ENCODE assay signal across 11 mouse cellular contexts in genomic region chr4:47645093-47645492, GRCm38 (mm10).
DNase-seq lines count a peak whose midpoint lies in the region; ATAC-seq and TF ChIP-seq lines count a peak whose summit lies in the region.
"Had no signal": no experiment of that assay in that cellular context is flagged by ENCODE, and none has a peak within 500 bp of the region (broad histone marks: within the 10 kb centered on the region; RNA-seq: fewer than 3 reads in every experiment).

No protein-coding gene starts in this region.

- 53% methylated on average over 1 of the region's 1 CpGs for WGBS in hindbrain, embryonic 15.5 days
- 67% methylated on average over 1 of the region's 1 CpGs for WGBS in hindbrain, embryonic 16.5 days
- 29% methylated on average over 1 of the region's 1 CpGs for WGBS in heart, embryonic 13.5 days
- WGBS in midbrain, postnatal 0 days, result 78% methylated on average over 1 of the region's 1 CpGs
- 65% methylated on average over 1 of the region's 1 CpGs for WGBS in thymus, adult 2 months

- no peaks in the 10 kb centered on the region for H3K4me1 ChIP-seq in hindbrain, embryonic 15.5 days (replicated peaks)
- no peaks in the 10 kb centered on the region for H3K4me1 ChIP-seq in hindbrain, embryonic 16.5 days (ENCODE audit: control insufficient read depth, insufficient read depth, low read depth, low read length)
- H3K4me1 ChIP-seq in heart, embryonic 13.5 days, result peaks cover 14% of the 10 kb centered on the region
- H3K4me1 ChIP-seq in midbrain, postnatal 0 days (ENCODE audit: insufficient read depth, low read length), result no peaks in the 10 kb centered on the region
- no peaks in the 10 kb centered on the region for H3K4me1 ChIP-seq in thymus, adult 2 months (replicated peaks; ENCODE audit: control insufficient read depth, insufficient read depth, low read length)
- H3K4me1 ChIP-seq: liver, embryonic 13.5 days had no signal

- H3K27me3 ChIP-seq in hindbrain, embryonic 15.5 days, result no peaks in the 10 kb centered on the region
- H3K27me3 ChIP-seq in hindbrain, embryonic 16.5 days (replicated peaks; ENCODE audit: control insufficient read depth, insufficient read depth, low read length), result no peaks in the 10 kb centered on the region
- H3K27me3 ChIP-seq in heart, embryonic 13.5 days (replicated peaks), result peaks cover 3% of the 10 kb centered on the region; the same call in 1 of the 2 replicates
- H3K27me3 ChIP-seq in midbrain, postnatal 0 days (ENCODE audit: insufficient read depth, low read length), result no peaks in the 10 kb centered on the region
- H3K27me3 ChIP-seq in thymus, adult 2 months (ENCODE audit: control insufficient read depth, insufficient read depth, low read length), result no peaks in the 10 kb centered on the region
- H3K27me3 ChIP-seq: liver, embryonic 13.5 days had no signal

- 0 out of 2 replicates have a peak, but pooled peaks have one; percentile 27 for ATAC-seq in hindbrain, embryonic 15.5 days (ENCODE audit: low FRiP score, low read depth)
- no peak for ATAC-seq in hindbrain, embryonic 16.5 days
- peak; percentile 46; the same call in 1 of the 2 replicates for ATAC-seq in heart, embryonic 13.5 days (ENCODE audit: extremely low read depth, insufficient number of reproducible peaks, low FRiP score, low TSS enrichment)
- ATAC-seq in midbrain, postnatal 0 days (ENCODE audit: low FRiP score), result no peak
- ATAC-seq: inflammation-experienced regulatory T-cells, adult 6 months had no signal

- TF ChIP-seq POLR2A in thymus, adult 2 months (IDR thresholded peaks at IDR 0.05; ENCODE audit: control insufficient read depth, extremely low read depth, insufficient read depth, low read length, poor library complexity), result no peak

- no peak overlapping the region for H3K4me2 ChIP-seq in hindbrain, embryonic 15.5 days
- H3K4me2 ChIP-seq in hindbrain, embryonic 16.5 days (ENCODE audit: low read length), result no peak overlapping the region
- no peak overlapping the region for H3K4me2 ChIP-seq in heart, embryonic 13.5 days
- no peak overlapping the region for H3K4me2 ChIP-seq in midbrain, postnatal 0 days (ENCODE audit: low read depth, low read length, poor library complexity, severe bottlenecking)
- H3K4me2 ChIP-seq: liver, embryonic 13.5 days had no signal

- no peak overlapping the region for H3K9ac ChIP-seq in hindbrain, embryonic 15.5 days
- no peak overlapping the region for H3K9ac ChIP-seq in hindbrain, embryonic 16.5 days (ENCODE audit: low read depth, low read length)
- H3K9ac ChIP-seq in heart, embryonic 13.5 days, result no peak overlapping the region
- H3K9ac ChIP-seq in midbrain, postnatal 0 days (replicated peaks; ENCODE audit: low read length, poor library complexity, severe bottlenecking), result no peak overlapping the region
- H3K9ac ChIP-seq: liver, embryonic 13.5 days had no signal

- DNase-seq in embryo, embryonic 11.5 days (ENCODE audit: low read depth, low spot score), result peak; percentile 17
- DNase-seq in mesoderm, embryonic 11.5 days (ENCODE audit: low read depth, low spot score), result peak; percentile 28
- no peak for DNase-seq in midbrain, postnatal 0 days (ENCODE audit: low spot score)
- no peak for DNase-seq in urinary bladder, adult 2 months (ENCODE audit: low spot score)
- DNase-seq in thymus, adult 2 months, result no peak
- DNase-seq: layer of hippocampus, adult 9-11 months; liver, embryonic 13.5 days had no signal

- H3K36me3 ChIP-seq in hindbrain, embryonic 15.5 days, result no peaks in the 10 kb centered on the region
- H3K36me3 ChIP-seq in hindbrain, embryonic 16.5 days (ENCODE audit: control insufficient read depth, insufficient read depth, low read length), result no peaks in the 10 kb centered on the region
- H3K36me3 ChIP-seq in heart, embryonic 13.5 days, result no peaks in the 10 kb centered on the region
- no peaks in the 10 kb centered on the region for H3K36me3 ChIP-seq in midbrain, postnatal 0 days (ENCODE audit: insufficient read depth, low read length)
- H3K36me3 ChIP-seq in thymus, adult 2 months (ENCODE audit: control insufficient read depth, insufficient read depth, low read length), result no peaks in the 10 kb centered on the region
- H3K36me3 ChIP-seq: liver, embryonic 13.5 days had no signal

- no peak overlapping the region for H3K27ac ChIP-seq in hindbrain, embryonic 15.5 days (replicated peaks)
- H3K27ac ChIP-seq in hindbrain, embryonic 16.5 days (ENCODE audit: low read depth, low read length), result no peak overlapping the region
- H3K27ac ChIP-seq in heart, embryonic 13.5 days (replicated peaks), result peak overlapping the region; percentile 46
- no peak overlapping the region for H3K27ac ChIP-seq in midbrain, postnatal 0 days (ENCODE audit: low read depth, low read length)
- no peak overlapping the region for H3K27ac ChIP-seq in thymus, adult 2 months (ENCODE audit: control insufficient read depth, insufficient read depth, low read length)
- H3K27ac ChIP-seq: liver, embryonic 13.5 days had no signal

- no peak overlapping the region for H3K4me3 ChIP-seq in hindbrain, embryonic 15.5 days
- H3K4me3 ChIP-seq in hindbrain, embryonic 16.5 days (ENCODE audit: low read length), result no peak overlapping the region
- H3K4me3 ChIP-seq in heart, embryonic 13.5 days, result no peak overlapping the region
- no peak overlapping the region for H3K4me3 ChIP-seq in midbrain, postnatal 0 days (ENCODE audit: low read depth, low read length)
- H3K4me3 ChIP-seq in thymus, adult 2 months (ENCODE audit: control insufficient read depth, insufficient read depth, low read length), result no peak overlapping the region
- H3K4me3 ChIP-seq: liver, embryonic 13.5 days had no signal

- no peak for TF ChIP-seq CTCF in midbrain, postnatal 0 days (IDR thresholded peaks at IDR 0.05)
- no peak for TF ChIP-seq CTCF in thymus, adult 2 months (IDR thresholded peaks at IDR 0.05; ENCODE audit: borderline replicate concordance, control insufficient read depth, extremely low read depth, insufficient read depth, low read length, poor library complexity)

- no peaks in the 10 kb centered on the region for H3K9me3 ChIP-seq in hindbrain, embryonic 15.5 days
- no peaks in the 10 kb centered on the region for H3K9me3 ChIP-seq in hindbrain, embryonic 16.5 days (ENCODE audit: control insufficient read depth, low read length)
- peaks cover 12% of the 10 kb centered on the region for H3K9me3 ChIP-seq in heart, embryonic 13.5 days
- no peaks in the 10 kb centered on the region for H3K9me3 ChIP-seq in midbrain, postnatal 0 days (ENCODE audit: low read length)
- H3K9me3 ChIP-seq: liver, embryonic 13.5 days had no signal

Comparison
In these comparisons a context has a peak if more than half of its experiments do, and no peak if none do; other contexts are left out.
1. ATAC-seq: peak in hindbrain, embryonic 15.5 days (single experiment) and heart, embryonic 13.5 days (single experiment); none in hindbrain, embryonic 16.5 days (single experiment) and midbrain, postnatal 0 days (single experiment).
2. DNase-seq: peak in embryo, embryonic 11.5 days (single experiment) and mesoderm, embryonic 11.5 days (single experiment); none in midbrain, postnatal 0 days (single experiment), urinary bladder, adult 2 months (single experiment) and thymus, adult 2 months (single experiment).